Mouse (Mus musculus) spleen, postnatal 10 days (tissue): ENCODE measurements around the gene Ttyh2.
A peak's percentile ranks its signal among the peaks of the same experiment; 100 is the strongest.

Source experiments
- DNase-seq, 2 experiments: peaks; one replicate each; pipeline ENCODE4 v3.0.0; 2021 to 2022; ENCODE audit warnings: low spot score in 2 of 2

Gene Ttyh2

DNA sequence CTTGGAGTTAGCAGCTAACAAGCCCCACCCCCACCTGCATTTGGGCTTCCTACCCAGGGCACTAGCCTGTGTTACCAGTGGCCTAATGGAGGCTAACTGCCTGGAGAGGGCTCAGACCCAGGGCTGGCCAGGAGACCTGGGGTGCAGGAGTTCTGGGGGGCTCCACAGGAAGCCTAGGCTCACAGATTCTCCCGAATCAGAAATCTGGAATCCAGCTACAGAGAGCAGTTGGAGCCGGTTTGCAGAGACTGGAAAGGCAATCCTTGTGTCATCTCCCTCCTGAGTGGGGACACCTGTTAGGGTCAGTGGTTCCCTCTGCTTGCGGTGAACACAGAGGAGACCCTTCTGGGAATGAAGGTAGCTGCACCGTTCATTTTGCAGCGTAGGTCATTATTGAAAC is 5.8 kb downstream of the Ttyh2 start:
- DNase-seq: no peak

DNA sequence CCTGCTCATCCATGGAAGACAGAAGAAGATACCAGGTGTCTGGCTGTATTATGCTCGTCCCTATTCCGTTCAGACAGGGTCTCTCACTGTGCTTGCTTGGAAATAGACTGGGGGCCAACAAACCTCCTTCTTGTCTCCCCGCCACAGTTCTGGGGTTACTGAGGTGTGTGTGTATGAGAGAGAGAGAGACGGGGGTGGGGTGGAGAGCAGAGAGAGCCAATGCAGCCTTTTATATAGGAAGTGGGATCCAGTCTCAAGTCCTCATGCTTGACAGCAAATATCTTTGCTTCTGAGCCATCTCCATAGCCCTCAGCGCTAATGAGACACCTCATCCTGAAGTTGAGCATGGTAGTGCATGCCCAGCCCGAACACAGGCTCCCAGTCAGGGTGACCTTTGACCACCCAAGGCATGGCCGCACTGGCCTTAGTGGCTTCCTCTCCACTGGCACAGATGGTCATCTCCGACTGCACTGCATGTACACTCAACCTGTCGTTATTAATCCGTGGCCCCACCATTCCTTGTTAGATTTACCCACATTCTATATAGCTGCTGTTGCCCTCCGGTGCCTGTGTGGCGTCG is 7.2 kb downstream of the Ttyh2 start:
- no peak for DNase-seq

DNA sequence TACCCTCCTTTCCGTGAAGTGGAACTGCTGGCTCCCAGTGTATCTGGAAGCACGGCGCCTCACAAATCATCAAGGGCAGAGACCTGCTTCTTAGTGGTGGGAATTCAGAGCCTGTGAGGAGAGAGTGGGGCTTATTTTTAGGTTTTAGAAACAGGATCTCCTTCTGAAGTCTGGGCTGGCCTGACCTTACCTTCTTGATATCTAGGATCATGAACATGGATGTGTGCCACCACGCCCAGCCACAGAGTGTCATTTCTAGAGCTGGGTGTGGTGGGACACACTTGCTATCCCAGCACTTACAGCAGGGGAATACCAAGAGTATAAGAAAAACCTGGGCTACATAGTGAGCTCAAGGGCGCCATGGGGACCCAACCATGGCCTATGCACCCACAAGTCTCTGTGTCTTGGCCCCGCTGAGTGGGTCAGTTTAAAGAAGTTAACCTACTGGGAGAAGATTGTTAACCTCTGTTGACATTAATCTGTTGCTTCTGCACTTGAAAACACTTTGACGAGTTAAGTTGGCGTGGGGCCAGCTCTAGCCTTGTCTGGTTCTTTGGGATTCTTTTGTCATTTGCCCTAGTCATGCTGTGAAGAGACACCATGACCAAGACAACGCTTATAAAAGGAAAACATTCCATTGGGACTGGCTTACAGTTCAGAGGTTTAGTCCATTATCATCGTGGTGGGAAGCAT is 7.9 kb downstream of the Ttyh2 start:
- no peak for DNase-seq

DNA sequence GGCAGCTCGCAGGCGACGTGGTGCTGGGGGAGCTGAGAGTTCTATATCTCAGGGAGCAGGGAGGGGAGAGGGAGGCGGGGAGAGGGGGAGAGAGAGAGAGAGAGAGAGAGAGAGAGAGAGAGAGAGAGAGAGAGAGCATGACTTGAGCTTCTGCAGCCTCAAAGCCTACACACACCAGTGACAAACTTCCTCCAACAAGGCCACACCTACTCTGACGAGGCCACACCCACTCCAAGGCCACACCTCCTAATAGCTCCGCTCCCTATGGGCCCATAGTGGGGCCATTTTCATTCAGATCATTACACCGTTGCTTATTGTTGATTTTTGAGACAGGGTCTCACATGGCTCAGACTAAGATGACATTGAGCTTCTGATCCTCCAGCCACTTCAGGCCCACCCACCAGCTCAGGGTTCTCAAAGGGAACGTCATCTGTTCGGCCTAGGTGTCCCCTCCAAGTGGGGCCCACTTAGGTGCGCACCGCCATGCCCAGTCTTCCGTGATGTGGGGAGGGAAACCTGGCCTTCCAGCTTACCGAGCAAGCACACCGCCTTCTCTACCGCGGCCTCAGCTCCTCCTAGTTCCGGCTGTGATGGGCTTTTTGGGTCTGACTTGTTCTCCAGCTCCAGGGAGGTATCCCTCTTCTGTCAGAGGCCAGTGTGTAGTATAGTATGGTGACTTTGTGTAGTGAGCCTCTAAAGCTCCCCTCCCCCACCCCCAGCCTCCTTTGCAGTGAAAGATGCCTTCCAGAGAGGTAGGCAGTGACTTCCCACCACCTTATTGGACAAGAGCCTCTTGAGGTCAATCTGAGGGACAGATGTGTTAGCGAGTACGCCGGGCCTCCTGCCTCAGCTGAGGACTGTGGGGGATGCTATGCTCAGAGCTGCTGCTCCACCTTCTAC is 8.7 kb downstream of the Ttyh2 start:
- peak in 1 of 2 experiments; percentile 36 for DNase-seq

DNA sequence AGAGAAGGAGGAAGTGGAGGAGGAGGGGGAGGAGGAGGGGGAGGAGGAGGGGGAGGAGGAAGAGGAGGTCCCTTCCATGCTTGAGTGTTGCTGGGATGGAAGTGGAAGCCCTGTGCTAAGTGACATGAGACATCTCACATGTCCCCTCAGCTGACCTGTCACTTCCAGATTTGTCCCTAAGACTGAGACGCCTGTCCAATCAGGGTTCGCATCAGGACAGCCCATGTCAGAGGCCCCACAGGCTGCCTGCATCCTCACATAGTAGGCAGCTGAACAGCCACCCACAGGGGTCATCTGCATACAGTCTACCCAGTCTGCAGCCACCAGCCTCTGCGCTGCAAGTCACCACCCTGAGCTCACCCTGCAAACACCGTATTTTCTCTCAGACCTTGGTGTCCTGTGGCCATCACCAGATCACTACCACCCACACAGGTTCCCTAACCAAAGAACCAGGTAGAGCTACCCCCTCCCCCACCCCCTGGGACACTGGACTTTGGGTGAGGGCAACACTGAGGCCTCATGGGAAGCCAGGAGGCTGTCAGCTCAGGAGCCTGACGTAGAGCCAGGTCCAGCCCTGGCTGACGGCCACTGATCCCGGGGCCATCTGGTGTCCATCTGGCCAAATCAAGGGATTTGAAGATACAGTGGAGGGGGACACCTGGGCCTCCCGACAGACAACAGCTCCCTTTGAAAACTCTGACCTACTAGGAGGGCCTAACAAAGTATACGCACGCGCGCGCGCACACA is 9.6 kb downstream of the Ttyh2 start:
- DNase-seq: no peak

DNA sequence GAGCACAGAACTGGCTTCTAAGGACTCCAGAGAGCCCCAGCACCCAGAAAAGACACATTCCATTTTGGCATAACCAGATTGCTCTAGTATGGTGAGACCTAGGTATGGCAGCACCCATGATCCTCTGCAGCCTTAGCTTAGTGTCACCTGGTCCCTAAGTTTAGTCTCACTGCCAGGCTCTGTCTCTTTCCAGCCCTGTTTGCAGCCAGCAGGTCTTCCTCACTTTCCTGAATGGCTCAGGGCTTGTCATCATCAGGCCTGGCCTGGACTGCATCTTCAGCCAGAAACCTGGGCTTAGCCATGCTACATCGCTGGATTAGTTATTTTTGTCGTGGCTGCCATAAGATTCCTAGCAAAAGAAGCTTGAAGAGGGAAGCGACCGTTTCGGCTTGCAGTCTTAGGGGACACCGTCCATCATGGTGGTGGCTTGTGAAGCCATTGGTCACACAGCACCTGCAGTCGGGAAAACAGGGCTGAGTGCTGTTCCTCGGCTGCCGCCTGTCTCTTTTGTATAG is 10.4 kb downstream of the Ttyh2 start:
- no peak for DNase-seq

DNA sequence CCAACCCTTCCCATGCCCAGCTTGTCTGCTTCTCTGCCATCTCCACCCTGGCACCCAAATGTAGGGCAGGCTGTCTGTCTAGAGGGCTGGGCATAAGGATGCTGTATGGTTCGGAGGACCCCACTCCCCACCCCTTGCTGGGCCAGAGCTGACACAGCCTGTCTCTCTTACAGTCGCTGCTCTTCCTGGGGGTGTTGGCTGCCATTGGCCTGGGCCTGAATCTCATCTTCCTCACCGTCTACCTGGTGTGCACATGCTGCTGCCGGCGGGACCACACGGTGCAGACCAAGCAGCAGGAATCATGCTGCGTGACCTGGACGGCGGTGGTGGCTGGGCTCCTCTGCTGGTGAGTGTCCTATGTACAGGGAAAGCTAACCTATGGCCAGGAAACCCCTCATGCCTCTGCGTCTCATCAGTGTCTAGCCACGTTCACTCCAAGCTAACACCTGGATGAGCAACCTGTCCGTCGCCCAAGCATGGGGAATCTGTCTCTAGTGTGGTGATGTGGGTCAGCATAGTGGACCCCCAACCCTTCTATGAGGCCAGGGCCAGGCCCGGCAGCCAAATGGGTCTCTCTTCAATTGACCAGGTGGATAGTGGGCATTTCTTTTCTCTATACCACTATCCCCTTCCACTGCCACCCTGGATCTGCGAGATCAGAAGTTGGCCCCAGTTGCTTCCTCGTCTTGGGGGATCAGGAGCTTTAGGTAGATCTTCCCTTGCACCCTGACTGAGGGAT is 11.2 kb downstream of the Ttyh2 start:
- no peak for DNase-seq

DNA sequence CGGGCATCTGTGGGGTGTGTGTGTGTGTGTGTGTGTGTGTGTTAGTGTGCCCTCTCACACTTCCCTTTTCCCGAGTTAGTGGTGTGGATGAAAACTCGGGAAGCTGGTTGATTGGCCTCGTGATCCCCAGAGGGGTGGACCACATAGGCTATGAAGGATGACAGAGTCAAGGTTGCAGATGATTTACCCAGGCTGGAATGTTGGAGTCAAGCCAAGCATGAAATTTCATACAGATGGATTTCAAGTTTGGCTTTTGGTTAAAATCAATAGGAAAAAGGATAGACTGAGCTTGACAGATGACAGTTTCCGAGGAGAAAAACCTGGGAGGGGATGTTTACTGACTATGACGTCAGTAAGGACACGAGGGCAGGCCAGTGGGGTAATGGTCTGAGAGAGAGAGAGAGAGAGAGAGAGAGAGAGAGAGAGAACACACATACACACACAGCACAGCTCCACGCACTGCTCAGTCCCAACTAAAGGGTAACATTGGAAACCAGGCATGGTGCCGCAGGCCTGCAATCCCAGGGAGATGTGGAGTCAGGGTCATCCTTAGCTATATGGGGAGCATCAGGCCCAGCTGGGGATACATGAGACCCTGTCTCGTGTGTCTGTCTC is 12.4 kb downstream of the Ttyh2 start:
- no peak for DNase-seq

DNA sequence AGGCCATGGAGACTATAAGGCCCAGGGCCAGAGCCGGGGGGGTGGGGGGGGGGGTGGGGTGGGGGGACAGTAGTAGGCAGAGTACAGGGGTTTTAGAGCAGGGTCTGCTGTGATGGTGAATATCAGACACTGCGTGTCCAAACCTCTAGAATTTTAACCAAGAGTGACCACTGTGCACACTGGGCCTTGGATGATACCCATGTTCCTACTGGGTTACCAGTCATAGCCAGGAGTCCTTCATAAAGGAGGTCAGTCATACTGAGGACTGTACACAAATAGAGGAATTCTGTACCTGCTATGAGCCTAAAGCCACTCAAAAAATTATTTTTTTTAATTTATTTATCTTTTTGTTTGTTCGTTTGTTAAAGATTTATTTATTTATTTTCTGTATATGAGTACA is 13.5 kb downstream of the Ttyh2 start:
- DNase-seq: no peak

DNA sequence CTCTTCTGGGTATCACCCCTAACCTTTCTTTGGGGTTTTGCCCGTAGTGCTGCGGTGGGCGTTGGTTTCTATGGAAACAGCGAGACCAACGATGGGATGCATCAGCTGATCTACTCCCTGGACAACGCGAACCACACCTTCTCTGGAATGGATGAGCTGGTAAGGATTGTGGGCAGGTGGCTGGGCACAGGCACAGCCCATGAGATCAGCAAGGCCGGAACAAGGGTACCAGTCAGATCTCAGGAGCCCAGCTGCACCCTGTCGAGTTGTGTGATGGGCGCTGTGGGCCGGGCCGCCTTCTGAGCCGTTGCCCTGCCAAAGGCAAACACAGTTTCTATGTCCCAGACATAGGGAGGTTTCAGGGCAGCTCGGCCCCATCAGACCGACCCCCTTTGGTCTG is 15.0 kb downstream of the Ttyh2 start:
- DNase-seq: no peak

DNA sequence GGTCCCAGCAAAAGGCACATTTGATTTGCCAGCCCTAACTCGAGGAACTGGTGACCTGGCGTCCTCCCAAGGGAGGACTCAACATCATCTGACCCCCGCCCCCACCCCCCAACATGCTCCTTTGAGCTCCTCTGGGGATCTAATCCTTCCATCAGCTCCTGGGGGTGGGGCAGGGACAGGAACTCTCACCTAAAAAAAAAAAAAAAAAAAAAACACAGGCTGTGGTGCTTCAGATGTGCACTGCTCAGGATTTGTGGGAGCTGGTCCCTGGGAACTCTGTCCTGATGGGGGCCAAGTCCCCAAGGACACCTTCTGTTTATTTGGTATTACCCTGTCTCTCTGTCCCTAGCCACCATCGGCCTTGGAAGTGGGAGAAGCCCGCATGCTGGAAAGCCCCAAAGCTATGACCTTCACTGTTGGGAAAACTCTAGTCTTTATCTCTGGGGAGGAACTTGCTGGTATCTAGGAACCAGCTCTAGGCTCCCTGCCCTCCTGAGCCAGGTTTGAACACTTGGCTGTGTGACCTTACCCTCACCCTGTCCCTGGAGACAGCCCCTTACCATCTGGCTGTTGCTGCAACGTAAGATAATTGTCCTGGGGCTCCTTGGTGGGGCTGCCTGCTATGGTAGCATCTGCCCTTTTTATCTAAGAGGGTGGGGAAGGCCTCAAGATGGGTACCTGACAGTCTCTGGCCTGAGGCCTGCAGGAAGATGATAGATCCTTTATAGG is 16.4 kb downstream of the Ttyh2 start:
- DNase-seq: no peak

DNA sequence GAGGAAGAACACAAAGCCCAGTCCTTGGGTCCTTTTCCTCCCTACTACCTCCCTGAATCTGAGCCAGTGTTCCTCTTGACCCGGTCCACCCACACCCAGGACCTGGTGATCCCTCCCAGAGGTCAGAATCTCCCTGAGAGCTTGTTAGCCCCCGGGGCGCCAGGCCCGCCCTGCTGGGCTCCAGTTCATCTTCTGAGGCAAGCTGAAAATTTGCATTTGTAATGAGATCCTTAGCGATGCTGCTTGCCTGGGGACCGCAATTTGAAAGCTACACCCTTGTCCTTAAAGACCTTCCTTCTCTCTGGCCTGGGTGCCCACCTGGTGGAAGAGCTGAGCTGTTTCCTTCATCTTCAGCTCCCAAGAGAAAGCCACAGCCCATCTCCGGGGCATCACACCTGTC is 17.4 kb downstream of the Ttyh2 start:
- no peak for DNase-seq

DNA sequence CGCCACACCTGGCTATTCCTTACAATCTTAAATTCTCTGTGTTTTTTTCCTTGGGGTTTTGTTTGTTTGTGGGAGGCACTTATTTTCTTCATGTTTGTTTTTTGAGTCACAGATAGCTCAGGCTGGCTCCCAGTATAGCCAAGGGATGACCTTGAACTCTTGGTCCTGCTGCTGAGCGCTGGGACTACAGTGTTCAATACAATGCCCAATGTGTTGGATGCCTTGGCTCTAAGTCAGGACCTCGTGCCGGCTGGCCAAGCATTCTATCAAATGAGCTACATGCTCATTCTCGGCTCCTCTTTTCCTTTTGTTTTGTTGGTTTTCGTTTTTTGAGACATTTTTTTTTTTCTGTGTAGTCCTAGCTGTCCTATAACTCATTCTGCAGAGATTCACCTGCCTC is 18.2 kb downstream of the Ttyh2 start:
- no peak for DNase-seq

DNA sequence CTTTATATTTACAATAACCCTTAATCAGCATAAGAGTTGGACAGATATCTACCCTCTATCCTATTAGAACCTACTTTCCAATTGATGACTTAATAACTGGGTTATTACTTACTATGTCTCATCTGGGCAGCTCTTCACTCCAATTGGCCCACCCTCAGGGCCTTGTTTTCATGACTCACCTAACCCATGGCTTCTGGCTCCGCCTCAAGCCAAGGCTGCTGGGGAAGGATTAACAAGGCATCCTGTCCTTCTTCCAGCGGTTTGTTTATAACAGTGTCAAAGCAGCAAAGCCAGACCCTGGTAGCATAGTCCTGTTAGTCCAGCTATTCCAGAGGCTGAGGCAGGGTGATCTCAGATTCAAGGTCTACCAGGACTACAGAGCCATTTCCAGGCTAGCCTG is 19.2 kb downstream of the Ttyh2 start:
- no peak for DNase-seq

DNA sequence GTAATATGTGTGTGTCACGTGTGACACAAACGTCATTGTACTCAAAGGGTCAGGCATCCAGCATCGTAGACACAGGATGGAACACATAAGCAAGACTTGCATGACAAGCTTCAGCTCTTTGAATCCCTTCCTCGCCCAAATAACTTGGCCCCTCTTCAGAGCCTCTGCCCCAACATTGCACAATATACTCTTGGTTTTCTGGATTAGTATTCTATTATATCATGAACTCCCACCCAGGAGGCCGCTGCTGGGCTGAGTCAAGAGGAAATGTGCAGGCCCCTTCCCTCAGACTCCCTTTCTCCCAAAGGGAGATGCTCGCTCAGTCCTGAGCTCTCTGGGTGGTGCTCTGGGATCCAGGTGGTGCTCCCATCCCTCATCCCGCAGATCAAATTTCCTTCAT is 23.3 kb downstream of the Ttyh2 start:
- DNase-seq: no peak

DNA sequence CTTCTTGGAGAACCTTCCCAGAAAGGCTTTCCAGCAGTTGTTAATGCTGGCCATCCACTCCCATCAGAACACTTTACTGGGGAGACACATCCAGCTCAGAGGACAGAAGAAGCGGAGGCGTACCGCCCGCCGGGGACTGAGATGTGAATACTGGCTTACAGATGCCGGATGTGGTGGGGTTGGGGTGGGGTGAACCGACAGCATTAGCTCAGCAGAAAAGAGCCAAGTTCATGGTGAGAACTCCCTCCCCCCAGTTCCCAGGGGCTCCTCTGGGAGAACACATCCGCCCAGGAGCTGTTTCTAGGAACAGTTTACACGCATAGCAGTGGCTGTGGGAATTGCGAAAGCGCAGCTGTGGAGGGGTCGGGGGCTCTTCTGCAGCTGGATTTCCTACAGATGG is 24.3 kb downstream of the Ttyh2 start:
- DNase-seq: peak in 1 of 2 experiments; percentile 38

DNA sequence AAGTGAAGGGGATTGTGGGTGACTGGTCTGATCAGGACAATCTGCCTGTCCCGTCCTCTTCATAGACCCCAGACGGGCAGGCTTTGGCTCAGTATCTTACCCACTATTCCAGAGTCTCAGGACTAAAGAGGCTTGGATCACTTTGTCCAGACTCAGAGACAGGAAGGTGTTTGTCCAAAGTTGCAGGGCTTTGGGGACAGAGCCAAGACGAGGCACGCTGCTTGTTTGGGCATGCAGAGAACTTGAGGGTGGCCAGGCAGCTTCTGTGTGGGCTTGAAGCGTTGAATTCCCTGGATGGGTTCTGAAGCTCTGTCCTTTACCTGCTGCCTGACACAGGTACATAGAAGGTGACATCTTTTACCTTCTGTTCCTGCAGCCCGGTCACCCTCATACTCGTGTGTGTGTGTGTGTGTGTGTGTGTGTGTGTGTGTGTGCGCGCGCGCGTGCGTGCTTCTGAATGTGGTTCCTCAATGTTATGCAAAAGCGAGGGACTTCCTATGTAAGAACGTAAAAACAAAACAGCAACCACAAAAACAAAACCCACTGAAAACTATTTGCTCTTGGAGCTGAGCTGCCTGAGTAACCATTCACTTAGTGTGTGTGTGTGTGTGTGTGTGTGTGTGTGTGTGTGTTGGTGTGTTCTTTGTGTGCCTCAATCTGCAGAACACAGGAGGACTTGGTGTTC is 27.2 kb downstream of the Ttyh2 start:
- peak in 1 of 2 experiments; percentile 60 for DNase-seq

DNA sequence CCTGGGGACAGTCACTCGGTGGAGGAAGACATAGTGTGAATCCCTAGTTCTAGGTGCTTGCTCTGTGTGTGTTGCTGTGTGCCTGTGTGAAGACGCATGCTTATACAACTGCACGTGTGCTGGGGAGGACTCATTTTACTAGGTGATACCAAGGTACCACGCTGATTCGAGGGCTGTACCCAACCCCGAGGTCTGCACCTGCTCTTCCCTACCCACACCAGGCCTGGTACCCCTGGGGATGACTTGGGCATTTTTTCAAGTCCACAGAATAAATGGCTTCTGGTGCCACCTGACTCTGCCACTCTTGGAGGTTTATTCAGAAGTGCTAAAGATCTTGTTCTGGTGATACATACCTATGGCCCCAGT is 27.7 kb downstream of the Ttyh2 start:
- no peak for DNase-seq

DNA sequence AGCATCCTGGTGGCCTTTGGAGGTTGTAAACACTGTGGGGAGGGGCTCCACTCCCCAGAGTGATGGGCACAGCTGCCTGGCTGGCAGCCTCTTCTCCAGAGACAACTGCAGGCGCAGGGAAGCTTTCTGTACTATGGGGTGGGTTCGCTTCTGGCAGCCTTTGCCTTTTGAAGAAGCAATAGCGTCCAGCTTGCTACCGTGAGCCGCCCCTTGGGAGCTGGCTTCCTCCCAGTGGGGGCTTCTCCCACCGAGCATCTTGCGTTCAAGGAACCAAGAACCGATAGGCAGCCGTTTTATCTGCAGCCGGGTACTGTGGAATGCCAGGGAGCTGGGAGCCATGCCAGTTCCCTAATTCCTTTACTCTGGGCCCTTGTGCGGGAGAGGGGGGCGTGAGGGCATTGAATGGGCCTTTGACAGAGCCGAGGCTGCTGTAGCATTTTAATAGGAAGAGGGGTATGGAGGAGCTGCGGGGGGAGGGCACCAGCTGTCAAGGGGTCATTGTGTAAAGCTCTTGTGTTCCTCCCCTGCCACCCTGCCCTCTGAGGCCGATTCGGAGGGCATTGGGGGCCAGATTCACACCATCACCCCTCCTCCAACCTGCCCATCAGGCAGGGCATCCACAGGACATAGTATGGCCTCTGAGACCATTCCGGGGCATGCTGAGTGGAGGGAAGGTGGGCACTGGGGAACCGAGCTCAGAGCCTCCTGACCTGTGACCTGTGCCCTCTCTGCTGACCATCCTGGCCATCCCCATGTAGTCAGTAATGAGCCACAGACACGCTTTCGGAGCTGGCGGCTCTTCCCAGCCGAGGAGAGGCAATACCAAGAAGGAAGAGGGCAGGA is 29.1 kb downstream of the Ttyh2 start:
- no peak for DNase-seq
